In genomic region chr2:30966826-30967225, GRCm38 (mm10) we compare ENCODE assay signal across 7 mouse cellular contexts. TPM values are rescaled to one million over a fixed set of nuclear protein-coding genes. Genes with fewer than 3 reads are reported as not detected.
DNase-seq lines count a peak whose midpoint lies in the region; ATAC-seq lines count a peak whose summit lies in the region.

No protein-coding gene starts in this region.

- peak overlapping the region; percentile 88 for H3K4me2 ChIP-seq in limb, embryonic 15.5 days
- peak overlapping the region; percentile 77 for H3K4me2 ChIP-seq in neural tube, embryonic 15.5 days

- whole genome bisulfite sequencing in limb, embryonic 15.5 days: 14% methylated on average over 16 of the region's 16 CpGs
- 21% methylated on average over 16 of the region's 16 CpGs for WGBS in neural tube, embryonic 15.5 days

- peak overlapping the region; percentile 93 for H3K4me3 ChIP-seq in limb, embryonic 15.5 days
- peak overlapping the region; percentile 59 for H3K4me3 ChIP-seq in neural tube, embryonic 15.5 days (replicated peaks)

- no peaks in the 10 kb centered on the region for H3K27me3 ChIP-seq in limb, embryonic 15.5 days
- no peaks in the 10 kb centered on the region for H3K27me3 ChIP-seq in neural tube, embryonic 15.5 days (replicated peaks)

- no peaks in the 10 kb centered on the region for H3K9me3 ChIP-seq in limb, embryonic 15.5 days
- H3K9me3 ChIP-seq in neural tube, embryonic 15.5 days (replicated peaks): no peaks in the 10 kb centered on the region

- H3K4me1 ChIP-seq in limb, embryonic 15.5 days: peaks cover 19% of the 10 kb centered on the region
- H3K4me1 ChIP-seq in neural tube, embryonic 15.5 days: peaks cover 29% of the 10 kb centered on the region

- H3K9ac ChIP-seq in limb, embryonic 15.5 days: peak overlapping the region; percentile 86
- peak overlapping the region; percentile 67 for H3K9ac ChIP-seq in neural tube, embryonic 15.5 days (replicated peaks)

- peaks cover 45% of the 10 kb centered on the region for H3K36me3 ChIP-seq in limb, embryonic 15.5 days
- H3K36me3 ChIP-seq in neural tube, embryonic 15.5 days: peaks cover 47% of the 10 kb centered on the region

- peak; percentile 24 for DNase-seq in thymus, postnatal 4 days
- DNase-seq in thymus, adult 18-20 months: no peak
- no peak for DNase-seq in yolk sac, embryonic 10.5 days (ENCODE audit: low spot score)
- no peak for DNase-seq in kidney, adult 8-10 months

- 0 out of 2 replicates have a peak, but pooled peaks have one; percentile 26 for ATAC-seq in erythroid progenitor cell, adult 5-6 weeks (replicated peaks; ENCODE audit: low FRiP score, poor library complexity, severe bottlenecking)
- ATAC-seq in limb, embryonic 15.5 days (ENCODE audit: insufficient number of reproducible peaks, low FRiP score, low TSS enrichment, low read depth): 0 out of 2 replicates have a peak, but pooled peaks have one; percentile 15
- ATAC-seq in neural tube, embryonic 15.5 days (ENCODE audit: low FRiP score): no peak

- no peak overlapping the region for H3K27ac ChIP-seq in limb, embryonic 15.5 days
- no peak overlapping the region; the same call in 1 of the 2 replicates for H3K27ac ChIP-seq in neural tube, embryonic 15.5 days (replicated peaks)

RNA-seq across cellular contexts. Expression of gene Tor1a, which starts 0.9 kb away (rescaled TPM):
- 15.9 and 24.7 TPM in 2 replicates for total RNA-seq in erythroid progenitor cell, adult 5-6 weeks (2015; ENCODE audit: low replicate concordance)
- 42.1 and 45.1 TPM in 2 replicates for total RNA-seq in erythroid progenitor cell, adult 5-6 weeks (2017; ENCODE audit: low replicate concordance)
- polyA plus RNA-seq in limb, embryonic 15.5 days (2015; fragmentation: Nextera tagmentation; extraction: Ambion mirVana): 78.6 and 81.4 TPM in 2 replicates
- 89.5 and 93.2 TPM in 2 replicates for polyA plus RNA-seq in neural tube, embryonic 15.5 days (2015; fragmentation: Nextera tagmentation; extraction: Ambion mirVana)

RNA-seq across cellular contexts. Expression of gene Tor1b, which starts 14.1 kb away (rescaled TPM):
- 18.0 TPM in 2 replicates for total RNA-seq in erythroid progenitor cell, adult 5-6 weeks (2015; ENCODE audit: low replicate concordance)
- 17.2 and 25.7 TPM in 2 replicates for total RNA-seq in erythroid progenitor cell, adult 5-6 weeks (2017; ENCODE audit: low replicate concordance)
- polyA plus RNA-seq in limb, embryonic 15.5 days (2015; fragmentation: Nextera tagmentation; extraction: Ambion mirVana): 38.5 and 40.4 TPM in 2 replicates
- 17.3 and 20.2 TPM in 2 replicates for polyA plus RNA-seq in neural tube, embryonic 15.5 days (2015; fragmentation: Nextera tagmentation; extraction: Ambion mirVana)

RNA-seq across cellular contexts. Expression of gene BC005624, which starts 15.2 kb away (rescaled TPM):
- 13.0 and 15.5 TPM in 2 replicates for total RNA-seq in erythroid progenitor cell, adult 5-6 weeks (2015; ENCODE audit: low replicate concordance)
- 17.6 and 30.4 TPM in 2 replicates for total RNA-seq in erythroid progenitor cell, adult 5-6 weeks (2017; ENCODE audit: low replicate concordance)
- 53.5 and 58.2 TPM in 2 replicates for polyA plus RNA-seq in limb, embryonic 15.5 days (2015; fragmentation: Nextera tagmentation; extraction: Ambion mirVana)
- 86.5 and 93.2 TPM in 2 replicates for polyA plus RNA-seq in neural tube, embryonic 15.5 days (2015; fragmentation: Nextera tagmentation; extraction: Ambion mirVana)

RNA-seq across cellular contexts. Expression of gene Usp20, which starts 15.3 kb away (rescaled TPM):
- 5.0 TPM in 1 of 2 replicates, not detected in the other for total RNA-seq in erythroid progenitor cell, adult 5-6 weeks (2015; ENCODE audit: low replicate concordance)
- total RNA-seq in erythroid progenitor cell, adult 5-6 weeks (2017; ENCODE audit: low replicate concordance): 0.64 TPM in 1 of 2 replicates, not detected in the other
- 24.0 and 31.2 TPM in 2 replicates for polyA plus RNA-seq in limb, embryonic 15.5 days (2015; fragmentation: Nextera tagmentation; extraction: Ambion mirVana)
- polyA plus RNA-seq in neural tube, embryonic 15.5 days (2015; fragmentation: Nextera tagmentation; extraction: Ambion mirVana): 44.3 and 49.7 TPM in 2 replicates

RNA-seq across cellular contexts. Expression of gene Ptges, which starts 37.2 kb away (rescaled TPM):
- not detected in 2 replicates for total RNA-seq in erythroid progenitor cell, adult 5-6 weeks (2015; ENCODE audit: low replicate concordance)
- 0.77 and 12.5 TPM in 2 replicates for total RNA-seq in erythroid progenitor cell, adult 5-6 weeks (2017; ENCODE audit: low replicate concordance)
- 27.6 and 35.3 TPM in 2 replicates for polyA plus RNA-seq in limb, embryonic 15.5 days (2015; fragmentation: Nextera tagmentation; extraction: Ambion mirVana)
- 3.6 and 4.0 TPM in 2 replicates for polyA plus RNA-seq in neural tube, embryonic 15.5 days (2015; fragmentation: Nextera tagmentation; extraction: Ambion mirVana)
